Mouse (Mus musculus) kidney, adult 9 months (tissue): ENCODE results near the gene Cdk14.
"Not testable (repeated sequence)": the region's sequence is repeated elsewhere in the genome, so short reads cannot be mapped to it uniquely, and the experiment has no call there.

Experiments
- DNase-seq: peaks from one replicate; pipeline ENCODE4 v3.0.0; 2022

The Cdk14 gene

GRCm38 (mm10) chr5:4961636-4962035 is 458.5 kb downstream of the Cdk14 start:
- DNase-seq = no peak

- DNase-seq = no peak
Measured at GRCm38 (mm10) chr5:4959446-4959845, 460.7 kb downstream of the Cdk14 start.

GRCm38 (mm10) chr5:4955993-4956392 is 464.1 kb downstream of the Cdk14 start:
- DNase-seq = no peak

GRCm38 (mm10) chr5:4955392-4955791 is 464.7 kb downstream of the Cdk14 start:
- DNase-seq = no peak

GRCm38 (mm10) chr5:4949433-4949832 is 470.7 kb downstream of the Cdk14 start:
- no peak for DNase-seq

GRCm38 (mm10) chr5:4948090-4948954 is 471.8 kb downstream of the Cdk14 start:
- DNase-seq = peak; percentile 50

GRCm38 (mm10) chr5:4935131-4935530 is 485.0 kb downstream of the Cdk14 start:
- no peak for DNase-seq

DNA sequence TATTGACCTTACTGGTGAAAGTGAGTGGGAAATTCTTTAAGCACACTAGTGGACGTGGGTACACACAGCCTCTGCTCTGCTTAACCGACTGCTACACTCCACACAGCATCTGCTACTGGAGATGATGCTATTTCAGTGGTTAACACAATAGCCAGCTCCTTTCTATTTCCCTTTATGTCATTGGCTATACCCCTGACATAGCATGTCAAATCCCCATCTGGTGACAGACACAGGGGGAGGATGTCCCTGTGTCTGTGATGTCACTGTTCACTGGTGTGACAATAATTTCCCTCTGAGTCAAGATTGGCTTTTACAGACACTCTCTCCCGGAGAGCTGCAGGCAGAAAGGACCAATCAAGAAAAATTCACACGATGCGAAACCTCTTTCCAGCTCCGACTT is 485.6 kb downstream of the Cdk14 start:
- DNase-seq = no peak

DNA sequence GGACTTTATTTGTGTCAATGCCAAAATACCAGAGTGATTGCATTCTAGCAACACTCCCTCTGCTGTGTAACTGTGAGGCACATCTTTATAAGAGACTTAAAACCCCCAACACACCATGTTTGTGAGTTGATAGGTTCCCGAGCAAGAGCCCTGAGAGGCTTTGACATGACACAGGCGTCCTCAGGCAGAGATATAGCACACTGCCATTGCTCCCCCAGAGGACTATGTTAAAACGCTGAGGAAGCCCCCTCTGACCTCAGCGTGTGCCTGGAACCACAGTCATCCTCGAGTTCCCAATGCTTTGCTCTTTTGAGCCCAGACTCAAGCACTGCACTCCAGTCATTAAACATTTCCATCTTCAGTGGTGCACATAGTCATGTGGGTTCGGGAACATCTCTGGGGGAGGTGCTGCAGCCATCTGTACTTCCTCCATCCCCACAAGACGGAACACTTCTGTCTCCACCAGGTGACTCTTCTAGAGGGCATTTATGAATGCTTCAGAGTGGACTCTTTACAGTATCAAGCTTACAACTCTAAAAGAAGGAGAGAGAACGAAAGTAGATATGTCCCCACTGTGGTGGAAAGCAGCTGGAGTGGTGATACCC is 488.5 kb downstream of the Cdk14 start:
- no peak for DNase-seq

GRCm38 (mm10) chr5:4929628-4930027 is 490.5 kb downstream of the Cdk14 start:
- no peak for DNase-seq

DNA sequence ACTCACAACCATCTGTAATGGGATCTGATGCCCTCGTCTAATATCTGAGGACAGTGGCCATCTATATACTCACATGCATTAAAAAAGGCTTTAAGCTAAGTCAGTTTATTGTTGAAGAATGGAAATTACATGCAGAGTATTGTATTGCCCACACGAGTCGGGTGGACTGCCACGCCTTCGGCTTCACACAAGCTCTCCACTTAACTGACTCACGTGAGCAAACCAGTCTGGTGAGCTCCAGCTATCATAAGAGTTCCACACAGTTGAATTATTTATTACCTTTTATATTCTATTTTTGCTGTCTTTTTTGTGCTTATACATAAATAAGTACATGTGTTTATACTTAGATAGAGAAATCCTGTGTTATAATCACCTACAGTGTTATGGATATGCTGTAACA is 495.2 kb downstream of the Cdk14 start:
- no peak for DNase-seq

- peak; percentile 61 for DNase-seq
Measured at GRCm38 (mm10) chr5:4918376-4918775, 501.7 kb downstream of the Cdk14 start.

- no peak for DNase-seq
Measured at GRCm38 (mm10) chr5:4917743-4918142, 502.4 kb downstream of the Cdk14 start.

- DNase-seq = no peak
Measured at GRCm38 (mm10) chr5:4917274-4917673, 502.8 kb downstream of the Cdk14 start.

GRCm38 (mm10) chr5:4916390-4917273 is 503.5 kb downstream of the Cdk14 start:
- peak; percentile 87 for DNase-seq

DNA sequence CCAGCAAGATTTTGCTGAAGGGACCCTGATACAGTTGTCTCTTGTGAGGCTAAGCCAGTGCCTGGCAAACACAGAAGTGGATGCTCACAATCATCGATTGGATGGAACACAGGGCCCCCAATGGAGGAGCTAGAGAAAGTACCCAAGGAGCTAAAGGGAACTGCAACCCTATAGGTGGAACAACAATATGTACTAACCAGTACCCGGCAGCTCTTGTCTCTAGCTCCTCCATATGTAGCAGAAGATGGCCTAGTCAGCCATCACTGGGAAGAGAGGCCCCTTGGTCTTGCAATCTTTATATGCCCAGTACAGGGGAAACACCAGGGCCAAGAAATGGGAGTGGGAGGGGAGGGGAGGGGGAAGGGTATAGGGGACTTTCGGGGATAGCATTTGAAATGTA is 515.2 kb downstream of the Cdk14 start:
- DNase-seq = not testable (repeated sequence)

GRCm38 (mm10) chr5:4898241-4898640 is 521.9 kb downstream of the Cdk14 start:
- no peak for DNase-seq

GRCm38 (mm10) chr5:4894988-4895387 is 525.1 kb downstream of the Cdk14 start:
- no peak for DNase-seq

DNA sequence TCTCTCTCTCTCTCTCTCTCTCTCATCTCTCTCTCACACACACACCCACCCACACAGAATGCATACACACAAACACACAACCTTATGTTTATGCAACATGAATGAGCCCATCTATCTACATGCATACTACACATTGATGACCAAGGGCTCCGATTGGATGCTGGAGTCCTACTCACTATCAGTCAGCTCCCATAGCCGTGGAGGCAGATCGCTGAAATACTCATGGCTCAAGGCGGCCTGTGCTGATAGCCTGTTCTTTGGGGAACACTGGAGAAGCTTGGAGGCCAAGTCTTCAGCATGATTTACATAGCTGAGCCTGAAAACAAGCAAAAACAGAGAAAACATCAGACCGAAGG is 526.3 kb downstream of the Cdk14 start:
- DNase-seq = no peak

DNA sequence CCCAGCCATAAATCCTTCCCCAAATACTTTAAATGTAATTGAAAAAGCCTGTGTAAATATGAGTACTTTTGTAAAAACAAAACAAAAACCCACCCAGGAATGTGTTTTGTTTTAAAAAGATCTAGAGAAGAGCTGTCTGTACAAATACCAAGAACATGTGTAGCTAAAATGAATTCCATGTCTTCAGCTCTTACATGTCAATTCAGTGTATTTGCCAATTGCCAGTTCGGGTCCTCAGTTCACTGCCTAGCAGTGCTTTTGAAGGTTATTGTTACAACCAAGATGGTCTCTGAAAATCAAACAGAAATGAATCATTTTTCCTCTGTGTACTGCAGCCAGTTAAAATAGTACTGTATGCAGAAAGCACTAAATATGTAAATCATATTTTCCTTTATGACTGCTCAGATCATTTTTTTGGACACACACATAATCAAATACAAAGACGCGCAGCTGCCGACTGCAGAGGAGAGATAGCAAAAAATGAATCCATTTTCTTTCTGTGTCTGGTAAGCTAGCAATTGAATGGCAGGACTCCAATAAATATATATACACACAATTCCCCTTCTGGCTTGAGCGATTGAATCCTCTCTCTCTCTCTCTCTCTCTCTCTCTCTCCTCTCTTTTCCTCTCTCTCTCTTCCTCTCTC is 526.8 kb downstream of the Cdk14 start:
- DNase-seq = no peak

GRCm38 (mm10) chr5:4892734-4893133 is 527.4 kb downstream of the Cdk14 start:
- DNase-seq = no peak

DNA sequence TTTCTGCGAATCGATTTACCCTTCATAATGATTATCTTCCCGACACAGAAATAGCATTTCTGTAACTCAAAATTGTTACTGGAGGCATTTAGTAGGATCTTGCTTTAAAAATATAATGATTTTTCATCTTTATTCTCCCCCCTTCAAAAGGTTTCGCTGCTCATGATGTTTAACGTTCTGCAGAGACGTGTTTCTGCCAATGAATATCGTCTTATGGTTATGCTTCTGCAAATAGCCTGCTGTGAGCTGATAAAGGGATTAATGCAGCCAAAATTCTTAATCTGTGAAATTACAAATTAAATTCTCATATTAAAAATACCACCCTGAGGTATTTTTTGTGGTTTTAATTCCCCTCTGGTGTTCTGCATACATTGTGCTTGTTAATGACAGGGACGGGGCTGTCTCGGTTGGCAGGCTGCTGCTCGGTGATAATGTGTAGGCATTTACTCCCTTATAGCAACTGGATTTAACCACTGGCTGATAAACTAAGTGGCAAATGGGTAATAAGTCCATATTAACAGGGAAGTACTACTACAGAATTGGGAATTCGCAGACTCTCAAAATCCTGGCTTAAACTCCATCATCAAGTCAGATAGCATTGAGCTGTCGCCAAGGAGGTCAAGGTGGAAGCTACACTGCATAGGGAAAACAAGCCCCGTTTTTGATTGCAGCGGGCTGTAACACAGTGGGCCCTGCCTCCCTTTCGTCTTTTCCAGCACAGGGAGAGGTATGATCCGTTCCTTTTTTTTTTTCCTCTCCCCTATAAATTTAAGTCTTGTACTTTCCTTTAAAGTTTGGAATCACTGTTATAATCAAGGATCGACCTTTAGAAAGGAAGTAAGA is 528.0 kb downstream of the Cdk14 start:
- DNase-seq = no peak
